Mouse (Mus musculus) liver, embryonic 14.5 days (tissue): Measurements from ENCODE around the gene Il1f6. TPM values are rescaled to one million over a fixed set of nuclear protein-coding genes. Genes with fewer than 3 reads are reported as not detected.

ENCODE experiments used
- ATAC-seq: fragments of 200-750 bp; cut with Nextera tagmentation; 2 replicates; pipeline ENCODE4 v1.8.0; 2017; ENCODE audit warnings: moderate number of reproducible peaks, mild to moderate bottlenecking, moderate library complexity; ENCODE audit not compliant: insufficient read depth
- DNase-seq, 3 experiments: peaks; one replicate each; pipeline ENCODE4 v3.0.0-alpha.2; 2012 to 2013; ENCODE audit warnings: low read depth in 3 of 3, low spot score in 3 of 3
- H3K27ac ChIP-seq: fragments of 300-500 bp; sonication (generic); 2 replicates; pipeline ENCODE4 v1.5.1; 2014; ENCODE audit warnings: moderate library complexity, mild to moderate bottlenecking, control low read depth, inconsistent platforms
- H3K27me3 ChIP-seq: fragments of 300-500 bp; sonication (generic); 2 replicates; pipeline ENCODE4 v1.6.1; 2014; ENCODE audit warnings: mild to moderate bottlenecking, low read length, moderate library complexity; ENCODE audit not compliant: control insufficient read depth, insufficient read depth
- H3K36me3 ChIP-seq: fragments of 300-500 bp; sonication (generic); replicated peaks from 2 replicates; pipeline ENCODE4 v1.6.1; 2014; ENCODE audit warnings: low read depth; ENCODE audit not compliant: control insufficient read depth, insufficient read depth
- H3K4me1 ChIP-seq, 2 experiments: fragments of 200-500 bp in 1 of 2; fragments of 300-500 bp in 1 of 2; sonication (generic) in 1 of 2; replicated peaks; 2 replicates each; pipeline ENCODE4 v1.6.1; 2012 to 2014; ENCODE audit warnings: antibody characterized with exemption in 1 of 2, inconsistent platforms in 1 of 2, low read length in 1 of 2; ENCODE audit not compliant: control insufficient read depth in 2 of 2, insufficient read depth in 2 of 2
- H3K4me2 ChIP-seq: fragments of 300-500 bp; sonication (generic); 2 replicates; pipeline ENCODE4 v1.6.1; 2014; ENCODE audit warnings: low read depth, mild to moderate bottlenecking, control low read depth, moderate library complexity
- H3K4me3 ChIP-seq, 2 experiments: fragments of 200-500 bp in 1 of 2; fragments of 300-500 bp in 1 of 2; sonication (generic) in 1 of 2; 2 replicates each; pipeline ENCODE4 v1.5.1; 2012 to 2014; ENCODE audit warnings: low read depth in 2 of 2, low read length in 2 of 2, mild to moderate bottlenecking in 2 of 2, control low read depth in 1 of 2, inconsistent platforms in 1 of 2, moderate library complexity in 1 of 2; ENCODE audit not compliant: insufficient read depth in 1 of 2
- H3K9ac ChIP-seq: fragments of 300-500 bp; sonication (generic); replicated peaks from 2 replicates; pipeline ENCODE4 v1.6.1; 2014; ENCODE audit warnings: mild to moderate bottlenecking, control low read depth, moderate library complexity
- H3K9me3 ChIP-seq: fragments of 300-500 bp; sonication (generic); 2 replicates; pipeline ENCODE4 v1.6.1; 2016; ENCODE audit warnings: low read length, mixed read lengths; ENCODE audit not compliant: control insufficient read depth
- CTCF ChIP-seq: IDR thresholded peaks from 2 replicates; pipeline ENCODE4 v1.5.1; 2016; ENCODE audit warnings: antibody characterized with exemption, low read depth, control low read depth
- EP300 ChIP-seq: IDR thresholded peaks from 2 replicates; pipeline ENCODE4 v1.6.1; 2016; ENCODE audit warnings: antibody characterized with exemption, low read depth
- WGBS: fragments of 180-500 bp; shearing (Covaris S2); extraction: QIAGEN DNeasy Blood & Tissue Kit; methylation state at CpG from one replicate; pipeline ENCODE4 v1.1.7; 2014; ENCODE audit not compliant: insufficient replicate concordance; 5-methylcytosine and 5-hydroxymethylcytosine counted together
- polyA plus RNA-seq, 2 experiments: library from polyadenylated mRNA; depleted of rRNA in 1 of 2; stranded (reverse) in 1 of 2; unstranded in 1 of 2; fragments of >200 nt; fragmentation: Nextera tagmentation in 1 of 2; extraction: Ambion mirVana in 1 of 2; gene quantifications; 2 replicates each; pipeline versions ENCODE4 v1.2.1 to v1.2.3; 2012 to 2014

Gene Il1f6
- polyA plus RNA-seq, 2 experiments: not detected

- Histone ChIP-seq H3K27me3 (no peaks in the 10 kb centered on the region), H3K27ac (no peak overlapping the region), H3K4me1 (no peaks in the 10 kb centered on the region), H3K36me3 (no peaks in the 10 kb centered on the region), H3K9ac (no peak overlapping the region), H3K9me3 (no peaks in the 10 kb centered on the region), H3K4me2 (no peak overlapping the region), H3K4me3 (no peak overlapping the region)
- 44% methylated on average over 6 of the region's 6 CpGs for whole genome bisulfite sequencing
- DNase-seq (no peak), ATAC-seq (no peak)
- TF ChIP-seq EP300 (no peak), CTCF (no peak)
Observed at GRCm38 (mm10) chr2:24187585-24187984, 27.6 kb upstream of the Il1f6 start.

GRCm38 (mm10) chr2:24188189-24188588, 27.0 kb upstream of the Il1f6 start:
- H3K4me2 ChIP-seq: no peak overlapping the region
- H3K36me3 ChIP-seq: no peaks in the 10 kb centered on the region
- no peaks in the 10 kb centered on the region for H3K9me3 ChIP-seq
- H3K27ac ChIP-seq: no peak overlapping the region
- no peak overlapping the region for H3K4me3 ChIP-seq
- WGBS: 44% methylated on average over 1 of the region's 1 CpGs
- H3K9ac ChIP-seq: no peak overlapping the region
- TF ChIP-seq EP300 (no peak), CTCF (no peak)
- H3K4me1 ChIP-seq: no peaks in the 10 kb centered on the region
- no peaks in the 10 kb centered on the region for H3K27me3 ChIP-seq
- DNase-seq (no peak), ATAC-seq (no peak)

- H3K9ac ChIP-seq: no peak overlapping the region
- no peaks in the 10 kb centered on the region for H3K27me3 ChIP-seq
- no peaks in the 10 kb centered on the region for H3K9me3 ChIP-seq
- H3K4me1 ChIP-seq: no peaks in the 10 kb centered on the region
- no peaks in the 10 kb centered on the region for H3K36me3 ChIP-seq
- DNase-seq (no peak), ATAC-seq (no peak)
- no peak overlapping the region for H3K27ac ChIP-seq
- no peak overlapping the region for H3K4me2 ChIP-seq
- TF ChIP-seq EP300 (no peak), CTCF (no peak)
- WGBS: 34% methylated on average over 2 of the region's 2 CpGs
- H3K4me3 ChIP-seq: no peak overlapping the region
Observed at GRCm38 (mm10) chr2:24227191-24227590, 12.0 kb downstream of the Il1f6 start.

DNA sequence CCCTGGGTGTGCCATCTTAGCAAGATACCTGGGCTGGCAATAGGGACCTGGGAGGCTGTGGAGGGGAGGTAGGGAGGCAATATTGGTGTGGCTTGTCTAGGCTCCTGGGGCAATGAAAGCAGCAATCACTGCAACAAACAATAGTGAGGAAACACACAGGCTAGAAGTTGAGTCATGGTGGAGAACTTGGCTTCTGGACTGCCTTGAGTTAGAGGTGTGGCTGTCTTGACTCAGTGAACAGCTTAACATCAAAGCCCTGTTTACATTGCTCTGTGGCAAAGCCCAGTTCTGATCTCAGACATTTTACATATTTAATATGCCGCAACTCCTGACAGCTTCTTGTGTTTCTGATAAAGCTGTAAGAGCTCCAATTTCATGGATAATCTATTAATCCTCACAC, 52.3 kb downstream of the Il1f6 start:
- DNase-seq (no peak), ATAC-seq (no peak)
- Histone ChIP-seq H3K27me3 (no peaks in the 10 kb centered on the region), H3K4me3 (no peak overlapping the region), H3K36me3 (no peaks in the 10 kb centered on the region), H3K4me1 (no peaks in the 10 kb centered on the region), H3K9me3 (no peaks in the 10 kb centered on the region), H3K4me2 (no peak overlapping the region), H3K9ac (no peak overlapping the region), H3K27ac (no peak overlapping the region)
- 77% methylated on average over 1 of the region's 1 CpGs for WGBS
- TF ChIP-seq CTCF: no peak
- TF ChIP-seq EP300: no peak

DNA sequence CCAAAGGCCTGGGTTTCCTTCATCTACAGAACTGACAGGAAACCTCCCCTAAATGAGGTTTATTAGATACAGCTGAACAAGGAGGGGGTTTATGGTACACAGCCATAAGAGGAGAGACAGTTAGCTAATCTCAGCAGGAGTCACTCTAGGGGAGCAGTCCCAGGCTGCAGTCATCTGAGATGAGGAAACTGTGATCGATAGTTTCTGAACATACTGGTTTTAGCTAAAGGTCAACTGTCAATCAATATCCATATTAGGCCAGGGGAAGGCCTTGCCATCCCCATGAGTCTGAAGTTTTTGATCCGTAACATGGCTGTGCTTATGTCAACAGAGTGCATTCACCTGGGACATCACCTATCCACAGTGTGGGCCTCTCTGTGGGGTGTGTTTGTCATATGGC, 58.4 kb downstream of the Il1f6 start:
- DNase-seq (no peak), ATAC-seq (no peak)
- 51% methylated on average over 2 of the region's 2 CpGs for WGBS
- Histone ChIP-seq H3K9ac (no peak overlapping the region), H3K36me3 (no peaks in the 10 kb centered on the region), H3K4me1 (no peaks in the 10 kb centered on the region), H3K4me3 (no peak overlapping the region), H3K9me3 (no peaks in the 10 kb centered on the region), H3K27me3 (no peaks in the 10 kb centered on the region), H3K27ac (no peak overlapping the region), H3K4me2 (no peak overlapping the region)
- no peak for TF ChIP-seq EP300
- TF ChIP-seq CTCF: no peak

DNA sequence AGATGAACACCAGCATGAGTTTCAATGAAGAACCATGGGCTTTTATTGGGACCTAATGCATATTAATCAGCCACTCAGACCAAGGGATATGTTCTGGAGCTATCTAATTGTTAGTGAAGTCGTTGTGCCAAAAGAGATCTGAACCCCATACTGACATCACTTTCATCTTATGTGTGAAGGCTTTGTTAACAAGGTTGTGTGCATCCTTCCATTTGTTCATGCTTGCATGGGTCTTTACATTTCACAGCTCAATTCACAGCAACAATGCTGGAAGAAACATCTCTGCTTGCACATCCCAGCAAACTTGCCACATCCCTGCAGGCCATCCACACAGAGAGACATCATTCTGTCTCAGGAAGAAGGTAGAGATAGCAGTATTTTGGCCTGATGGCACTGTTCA, 59.9 kb downstream of the Il1f6 start:
- Histone ChIP-seq H3K9me3 (no peaks in the 10 kb centered on the region), H3K4me2 (no peak overlapping the region), H3K4me3 (no peak overlapping the region), H3K36me3 (no peaks in the 10 kb centered on the region), H3K27ac (no peak overlapping the region), H3K9ac (no peak overlapping the region), H3K27me3 (no peaks in the 10 kb centered on the region), H3K4me1 (no peaks in the 10 kb centered on the region)
- no peak for DNase-seq
- 28% methylated on average over 1 of the region's 1 CpGs for WGBS
- no peak for TF ChIP-seq EP300
- no peak for TF ChIP-seq CTCF
- no peak for ATAC-seq

Other genes starting within 250 kb of the Il1f6 start
- gene Hnmt, start 166.0 kb upstream of the Il1f6 start, polyA plus RNA-seq (2012; rRNA removed): 0.15 and 0.17 TPM in 2 replicates
- 0.33 and 0.52 TPM in 2 replicates for gene Hnmt, start 166.0 kb upstream of the Il1f6 start, polyA plus RNA-seq (2014; fragmentation: Nextera tagmentation; extraction: Ambion mirVana)
- not detected in 2 replicates for gene Tbpl2, start 118.8 kb upstream of the Il1f6 start, polyA plus RNA-seq (2012; rRNA removed)
- not detected in 2 replicates for gene Tbpl2, start 118.8 kb upstream of the Il1f6 start, polyA plus RNA-seq (2014; fragmentation: Nextera tagmentation; extraction: Ambion mirVana)
- not detected in 2 replicates for gene Il1f8, start 62.3 kb upstream of the Il1f6 start, polyA plus RNA-seq (2012; rRNA removed)
- gene Il1f8, start 62.3 kb upstream of the Il1f6 start, polyA plus RNA-seq (2014; fragmentation: Nextera tagmentation; extraction: Ambion mirVana): not detected in 2 replicates
- gene Il1f9, start 28.9 kb upstream of the Il1f6 start, polyA plus RNA-seq (2012; rRNA removed): 0.08 and 0.12 TPM in 2 replicates
- 0.08 and 0.11 TPM in 2 replicates for gene Il1f9, start 28.9 kb upstream of the Il1f6 start, polyA plus RNA-seq (2014; fragmentation: Nextera tagmentation; extraction: Ambion mirVana)
- gene Il1f5, start 61.5 kb downstream of the Il1f6 start, polyA plus RNA-seq (2012; rRNA removed): not detected in 2 replicates
- not detected in 2 replicates for gene Il1f5, start 61.5 kb downstream of the Il1f6 start, polyA plus RNA-seq (2014; fragmentation: Nextera tagmentation; extraction: Ambion mirVana)
- not detected in 2 replicates for gene Il1f10, start 75.8 kb downstream of the Il1f6 start, polyA plus RNA-seq (2012; rRNA removed)
- gene Il1f10, start 75.8 kb downstream of the Il1f6 start, polyA plus RNA-seq (2014; fragmentation: Nextera tagmentation; extraction: Ambion mirVana): not detected in 2 replicates
- gene Il1rn, start 121.4 kb downstream of the Il1f6 start, polyA plus RNA-seq (2012; rRNA removed): 3.7 and 4.8 TPM in 2 replicates
- gene Il1rn, start 121.4 kb downstream of the Il1f6 start, polyA plus RNA-seq (2014; fragmentation: Nextera tagmentation; extraction: Ambion mirVana): 6.3 and 6.4 TPM in 2 replicates
- 5.8 and 7.5 TPM in 2 replicates for gene Psd4, start 152.2 kb downstream of the Il1f6 start, polyA plus RNA-seq (2012; rRNA removed)
- 5.0 and 6.0 TPM in 2 replicates for gene Psd4, start 152.2 kb downstream of the Il1f6 start, polyA plus RNA-seq (2014; fragmentation: Nextera tagmentation; extraction: Ambion mirVana)